Mouse (Mus musculus) liver (tissue): ENCODE data around the gene Slc1a2.

Experiments used
- DNase-seq: peaks from one replicate; pipeline ENCODE4 v3.0.0-alpha.2; 2020; ENCODE audit warnings: mixed read lengths

The Slc1a2 gene

GRCm38 (mm10) chr2:102825961-102826633 is 167.6 kb downstream of the Slc1a2 start:
- no peak for DNase-seq

- no peak for DNase-seq
These were observed 169.4 kb downstream of the Slc1a2 start for GRCm38 (mm10) chr2:102827841-102828240.

GRCm38 (mm10) chr2:102828381-102828780 is 169.9 kb downstream of the Slc1a2 start:
- DNase-seq: no peak

GRCm38 (mm10) chr2:102829201-102829600 is 170.7 kb downstream of the Slc1a2 start:
- DNase-seq: no peak

- no peak for DNase-seq
These were observed 173.1 kb downstream of the Slc1a2 start for GRCm38 (mm10) chr2:102831547-102831946.

- no peak for DNase-seq
These were observed 179.7 kb downstream of the Slc1a2 start for GRCm38 (mm10) chr2:102838179-102838578.
